Mouse (Mus musculus) layer of hippocampus, adult 9-11 months (tissue): ENCODE data around the gene Nrl.

ENCODE experiments used
- DNase-seq: peaks from one replicate; pipeline ENCODE4 v3.0.0; 2022

The Nrl gene

DNA sequence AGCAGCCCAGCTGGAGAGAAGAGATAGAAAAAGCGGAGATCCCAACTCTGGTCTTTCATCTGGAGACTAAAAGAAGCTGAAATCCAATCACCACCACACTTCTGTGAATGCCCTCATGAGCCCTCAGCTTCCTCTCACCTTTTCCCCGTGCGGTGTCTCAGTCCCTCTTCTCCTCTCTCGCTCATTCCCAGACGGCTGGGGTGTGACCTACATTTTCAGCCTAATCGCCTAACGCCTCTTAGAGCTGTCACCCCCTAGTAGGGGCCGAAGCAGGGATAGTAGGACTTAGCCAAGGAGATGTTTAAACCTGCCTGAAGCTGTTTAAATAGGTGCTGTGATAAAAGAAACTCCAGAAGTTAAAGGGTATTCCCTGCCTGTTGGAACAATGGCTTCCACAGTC is at the start of gene Nrl:
Nrl (minus strand) TSS at position 197 of the 400 bp plus-strand sequence.
- no peak for DNase-seq

DNA sequence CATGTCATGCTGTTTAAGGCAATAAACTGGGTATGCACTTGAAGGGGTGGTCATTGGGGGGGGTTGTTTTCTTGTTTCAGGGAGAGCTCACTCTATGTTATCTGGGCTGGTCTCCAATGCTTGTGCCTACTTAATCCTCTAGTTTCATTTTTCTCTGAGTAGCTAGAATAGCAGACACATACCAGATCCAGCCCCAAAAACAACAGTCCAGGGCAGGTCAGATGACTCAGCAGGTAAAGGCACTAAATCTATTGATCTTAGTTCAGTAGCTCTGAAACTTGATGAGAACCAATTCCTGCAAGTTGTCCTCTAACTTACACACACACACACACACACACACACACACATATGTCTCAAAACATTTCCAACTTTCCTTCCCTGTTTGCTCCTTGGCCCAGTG is 47.0 kb upstream of the Nrl start:
- DNase-seq: no peak

DNA sequence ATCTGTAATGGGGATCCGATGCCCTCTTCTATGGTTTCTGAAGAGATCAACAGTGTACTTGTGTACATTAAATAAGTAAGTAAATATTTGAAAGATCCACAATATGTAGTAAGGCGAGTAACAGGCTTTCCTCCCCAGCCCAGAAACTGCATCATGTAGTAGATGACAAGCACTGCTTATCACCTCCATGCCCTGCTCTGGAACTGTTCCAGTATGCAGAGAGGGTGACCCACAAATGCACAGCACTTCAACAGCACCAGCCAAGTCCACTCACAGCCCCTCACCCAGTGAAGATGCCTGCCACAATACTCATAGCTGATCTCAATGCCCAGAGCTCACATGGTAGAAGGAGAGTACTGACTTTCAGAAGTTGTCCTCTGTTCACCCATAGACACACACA is 45.8 kb upstream of the Nrl start:
- no peak for DNase-seq

DNA sequence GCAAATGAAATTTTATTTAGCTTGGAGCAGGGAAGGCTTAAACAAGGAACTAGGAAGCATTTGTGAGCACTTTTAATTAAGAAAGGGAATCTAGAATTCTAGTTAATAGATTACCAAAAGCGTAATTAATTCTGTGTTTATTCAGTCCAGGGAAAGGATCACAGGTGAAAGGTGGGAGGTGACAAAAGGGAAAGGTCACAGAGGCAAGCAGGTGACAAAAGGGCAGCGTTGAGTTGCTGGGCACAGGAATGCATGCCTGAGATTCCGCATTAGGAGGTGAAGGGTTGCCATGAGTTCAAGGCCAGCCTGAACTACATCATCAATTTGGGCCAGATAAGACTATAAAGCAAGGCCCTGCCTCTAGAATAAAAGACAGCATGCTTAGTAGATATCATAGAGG is 42.7 kb upstream of the Nrl start:
- DNase-seq: no peak

DNA sequence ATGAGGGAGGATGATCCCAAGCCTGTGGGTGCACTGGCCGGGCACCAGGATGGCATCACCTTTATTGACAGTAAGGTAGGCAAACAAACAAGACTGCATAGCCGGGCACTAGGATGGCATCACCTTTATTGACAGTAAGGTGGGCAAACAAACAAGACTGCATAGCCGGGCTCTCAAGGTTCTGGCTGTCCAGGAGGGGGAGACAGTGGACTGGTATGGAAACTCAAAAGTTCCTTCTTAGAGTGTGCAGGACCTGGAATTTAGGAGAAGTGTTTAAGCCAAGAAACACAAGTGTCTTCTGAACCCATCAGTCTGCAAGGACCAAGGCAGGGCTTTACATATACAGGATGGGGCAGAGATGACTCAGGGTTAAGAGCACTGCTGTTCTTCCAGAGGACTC is 41.0 kb upstream of the Nrl start:
- DNase-seq: no peak

DNA sequence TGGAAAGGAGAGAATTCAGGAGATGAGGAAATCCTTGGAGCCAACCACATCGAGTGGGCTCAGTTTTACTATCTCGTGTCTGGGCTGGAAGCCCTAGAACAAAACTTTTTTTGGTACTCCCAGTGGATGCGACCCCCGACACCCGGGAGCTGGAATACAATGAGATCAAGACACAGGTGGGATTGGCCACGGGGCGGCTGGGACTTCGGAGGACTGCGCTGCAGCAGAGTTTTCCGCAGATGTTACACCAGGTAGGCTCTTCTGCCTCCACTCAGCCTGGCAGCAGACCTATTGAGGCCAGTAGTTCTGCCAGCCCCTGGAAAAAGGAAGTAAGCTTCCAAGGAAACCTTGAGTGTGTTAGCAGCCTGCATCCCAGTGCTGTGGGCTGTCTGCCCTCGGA is 38.5 kb upstream of the Nrl start:
- no peak for DNase-seq

DNA sequence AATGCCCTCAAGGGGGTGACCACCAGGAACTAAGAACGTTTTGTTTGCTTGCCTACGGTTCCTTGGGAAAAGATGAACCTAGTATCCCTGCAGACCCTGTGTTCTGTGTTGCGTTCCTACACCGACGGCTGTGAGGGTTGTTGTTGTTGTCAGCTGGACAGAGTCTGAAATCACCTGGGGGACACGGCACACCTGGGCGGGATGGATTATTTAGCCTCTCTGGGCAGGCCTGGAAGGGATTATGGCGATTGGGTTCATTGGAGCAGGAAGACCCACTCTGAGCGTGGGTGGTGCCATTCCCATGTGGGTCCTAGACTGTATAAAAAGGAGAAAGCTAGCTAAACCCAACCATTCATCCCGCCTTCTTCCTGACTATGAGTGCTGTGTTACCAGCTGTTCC is 37.1 kb upstream of the Nrl start:
- no peak for DNase-seq

DNA sequence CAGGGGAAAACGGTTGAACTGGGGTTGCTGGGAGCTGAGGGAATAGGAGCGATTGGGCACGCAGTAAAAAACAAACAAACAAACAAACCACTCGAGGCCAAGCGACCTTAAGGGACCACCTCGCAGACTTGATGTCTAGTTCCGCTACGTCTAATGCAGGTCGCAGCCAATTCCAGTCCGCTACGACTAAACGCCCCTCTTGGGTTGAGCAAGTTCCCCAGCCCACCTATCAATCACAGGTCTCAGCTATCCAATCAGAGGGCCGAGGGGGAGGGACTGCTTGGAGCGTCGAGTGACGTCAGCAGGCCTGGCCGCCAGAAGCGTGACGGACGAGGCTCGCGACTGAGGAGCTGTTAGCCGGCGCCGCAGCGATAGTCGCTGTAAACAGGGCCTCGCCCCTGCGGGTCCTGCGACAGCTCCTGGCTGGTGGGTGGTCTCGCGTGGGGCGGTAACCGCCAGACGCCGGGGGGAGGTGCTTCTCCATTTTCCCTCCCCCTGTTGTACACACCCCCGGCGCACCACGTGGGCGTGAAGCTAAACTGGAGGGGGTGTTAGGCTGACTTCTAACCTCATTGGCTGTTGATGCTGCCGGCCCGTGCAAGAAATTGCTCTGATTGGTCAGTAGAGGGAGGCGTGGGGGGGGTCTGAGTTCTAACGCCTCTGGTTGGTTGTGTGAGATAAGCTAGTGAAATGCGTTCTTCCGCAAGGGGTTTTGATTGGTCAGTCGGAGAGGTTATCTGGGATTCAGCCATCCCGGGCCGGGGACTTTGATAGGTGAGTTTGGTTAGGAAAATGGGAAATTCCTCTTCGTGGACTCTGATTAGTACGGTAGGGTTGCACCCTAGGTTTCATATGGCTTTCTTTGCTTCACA is 35.7 kb upstream of the Nrl start, which contains the start of gene A730061H03Rik:
A730061H03Rik (minus strand) TSS at position 205 of the 872 bp plus-strand sequence.
- DNase-seq: peak; percentile 100

DNA sequence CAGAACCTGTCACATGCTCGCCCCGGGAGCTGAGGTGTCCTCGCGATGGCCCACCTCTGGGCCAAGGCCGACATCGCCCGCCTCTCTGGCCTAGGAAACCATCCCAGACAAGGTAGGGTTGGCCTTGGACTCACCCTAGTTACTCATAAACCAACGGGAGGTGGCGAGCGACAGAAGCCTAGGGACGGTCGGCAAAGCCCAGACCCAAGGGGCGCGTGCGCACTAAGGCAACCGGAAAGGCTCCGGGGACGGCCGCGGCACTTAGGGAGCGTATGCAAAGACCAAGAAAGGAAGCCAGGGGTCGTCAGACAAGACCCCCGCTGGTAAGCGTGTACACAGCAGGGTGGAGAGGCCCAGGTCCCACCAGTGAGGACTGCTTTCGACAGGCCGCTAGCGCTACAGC is 35.0 kb upstream of the Nrl start, which contains the start of gene Dcaf11:
Dcaf11 (plus strand) TSS at position 208 of the 403 bp plus-strand sequence.
- peak; percentile 89 for DNase-seq

DNA sequence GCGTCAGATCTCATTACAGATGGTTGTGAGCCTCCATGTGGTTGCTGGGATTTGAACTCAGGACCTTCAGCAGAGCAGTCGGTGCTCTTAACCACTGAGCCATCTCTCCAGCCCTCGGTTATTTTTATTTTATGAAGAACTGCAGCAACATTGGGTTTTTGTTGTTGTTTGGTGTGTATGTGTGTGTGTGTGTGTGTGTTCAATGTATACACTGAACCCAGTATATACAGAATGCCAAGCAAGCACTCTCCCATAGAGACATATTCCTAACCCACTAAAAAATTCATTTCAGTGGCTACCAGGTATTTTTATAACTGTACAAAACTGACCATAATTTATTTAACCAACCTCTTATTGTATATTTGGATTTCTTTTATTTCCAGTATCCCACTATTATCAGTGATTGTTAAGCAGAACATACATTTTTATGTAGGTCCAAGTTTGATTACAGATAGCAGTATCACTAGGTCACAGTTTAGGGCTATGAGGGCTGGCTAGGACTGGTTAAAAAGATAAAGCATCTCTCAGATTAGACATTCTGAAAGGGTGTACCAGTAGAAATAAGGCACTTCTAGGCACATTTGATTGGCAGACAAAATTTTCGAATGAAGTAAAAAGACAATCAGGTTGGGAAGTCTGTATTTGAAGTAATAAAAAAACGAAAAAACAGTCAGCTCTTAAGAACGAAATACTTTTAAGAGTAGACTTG is 34.1 kb upstream of the Nrl start:
- DNase-seq: no peak

DNA sequence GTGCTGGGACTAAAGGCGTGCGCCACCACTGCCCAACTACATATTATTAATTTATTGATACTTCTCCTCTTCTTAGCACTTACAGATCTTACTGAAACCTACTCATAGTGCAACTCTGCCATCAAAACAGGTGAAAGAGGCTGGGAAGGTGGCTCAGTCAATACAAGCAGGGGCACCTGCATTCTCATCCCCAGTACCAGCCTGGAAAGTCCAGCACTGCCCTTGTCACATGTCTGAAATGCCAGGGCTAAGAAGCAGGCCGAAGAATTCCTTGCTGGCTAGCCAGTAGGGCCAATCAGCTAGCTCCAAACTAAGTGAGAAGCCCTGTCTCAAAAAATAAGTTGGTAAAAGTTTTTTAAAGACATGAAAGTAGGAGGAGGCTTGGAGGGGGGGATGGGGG is 32.8 kb upstream of the Nrl start:
- no peak for DNase-seq

DNA sequence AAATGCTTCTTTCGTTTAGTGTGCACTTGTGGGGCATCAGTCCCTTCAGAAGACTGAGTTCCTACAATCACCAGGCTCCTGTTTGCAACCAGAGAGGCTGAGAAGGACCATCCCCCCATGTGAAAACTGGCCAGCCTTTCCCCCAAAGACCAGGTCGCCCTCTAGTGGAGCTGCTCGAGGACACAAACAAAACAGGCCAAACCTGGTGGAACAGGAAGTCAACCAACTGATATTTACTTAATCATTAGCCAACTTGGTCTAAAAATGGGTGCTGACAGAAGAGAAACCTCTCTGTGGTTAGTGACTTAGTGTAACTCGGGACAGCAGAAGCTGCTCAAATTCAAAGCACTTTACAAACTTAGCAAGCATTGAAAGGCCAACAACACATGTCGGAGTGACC is 32.2 kb upstream of the Nrl start:
- DNase-seq: peak; percentile 76

DNA sequence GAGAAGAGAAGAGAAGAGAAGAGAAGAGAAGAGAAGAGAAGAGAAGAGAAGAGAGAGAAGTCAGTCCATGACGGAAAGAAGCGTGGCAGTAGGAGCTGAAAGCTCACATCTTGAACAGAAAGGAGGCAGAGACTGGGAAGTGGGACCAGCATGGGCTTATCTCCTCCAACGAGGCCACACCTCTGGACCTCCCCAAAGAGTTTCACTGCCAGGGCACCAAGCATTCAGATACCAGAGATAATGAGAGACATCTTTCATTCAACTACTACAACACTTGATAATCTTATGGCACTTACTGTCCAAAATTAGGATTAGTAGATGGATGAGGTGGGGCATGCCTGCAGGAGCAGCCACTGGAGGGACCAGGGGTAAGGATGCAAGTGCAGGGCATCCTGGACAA is 31.0 kb upstream of the Nrl start:
- no peak for DNase-seq

DNA sequence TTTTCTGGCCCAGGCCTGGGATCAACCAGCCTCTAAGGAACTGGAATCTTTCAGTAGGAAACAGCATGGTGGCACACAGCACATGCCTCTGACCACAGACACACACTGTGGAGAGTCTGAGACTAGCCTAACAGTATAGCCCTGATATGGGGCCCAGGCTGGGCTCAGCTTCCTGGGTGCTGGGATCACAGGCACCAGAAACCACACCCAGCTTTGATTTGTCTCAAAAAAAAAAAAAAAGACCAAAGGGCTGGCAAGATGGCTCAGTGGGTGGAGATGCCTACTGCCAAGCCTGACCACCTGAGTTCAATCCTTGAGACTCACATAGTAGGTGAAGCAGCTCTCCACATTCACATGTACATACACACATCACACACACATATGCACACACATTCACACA is 29.9 kb upstream of the Nrl start:
- DNase-seq: no peak

DNA sequence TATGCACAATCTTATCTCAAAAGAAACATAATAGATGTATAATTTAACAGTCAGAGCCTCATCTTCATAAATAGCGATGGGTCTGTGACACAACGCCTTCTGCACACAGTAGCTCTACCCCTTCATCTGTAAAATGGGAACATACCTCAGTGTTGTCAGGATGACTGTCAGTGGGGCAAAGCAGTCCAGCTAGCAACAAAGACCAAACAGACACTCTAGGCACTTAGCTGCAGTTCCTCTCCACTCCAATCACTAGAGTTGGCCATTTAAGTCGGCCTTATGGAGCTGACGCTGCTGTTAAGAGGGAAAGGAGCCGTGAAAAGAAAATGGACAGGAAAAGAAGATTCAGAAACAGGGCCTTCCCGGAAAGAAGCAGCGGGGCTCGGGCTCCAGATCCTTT is 27.0 kb upstream of the Nrl start:
- DNase-seq: no peak

DNA sequence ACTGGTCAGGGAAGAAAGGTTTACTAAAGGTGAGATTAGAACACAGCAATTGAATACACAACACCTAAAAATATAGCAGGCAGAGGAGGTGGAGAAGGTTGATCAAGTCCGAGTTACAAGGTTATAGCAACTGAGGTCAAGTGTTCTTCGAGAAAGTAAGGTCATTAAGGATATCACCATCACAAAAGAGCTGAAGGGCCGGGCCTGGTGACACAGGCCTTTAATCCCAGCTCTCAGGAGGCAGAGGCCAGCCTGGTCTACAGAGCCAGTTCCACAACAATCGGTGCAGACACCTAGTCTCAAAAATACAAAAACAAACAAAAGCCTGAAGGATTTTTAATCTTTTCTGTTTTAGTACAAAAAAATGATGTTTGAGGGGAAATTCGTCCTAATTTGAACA is 26.6 kb upstream of the Nrl start:
- DNase-seq: no peak

DNA sequence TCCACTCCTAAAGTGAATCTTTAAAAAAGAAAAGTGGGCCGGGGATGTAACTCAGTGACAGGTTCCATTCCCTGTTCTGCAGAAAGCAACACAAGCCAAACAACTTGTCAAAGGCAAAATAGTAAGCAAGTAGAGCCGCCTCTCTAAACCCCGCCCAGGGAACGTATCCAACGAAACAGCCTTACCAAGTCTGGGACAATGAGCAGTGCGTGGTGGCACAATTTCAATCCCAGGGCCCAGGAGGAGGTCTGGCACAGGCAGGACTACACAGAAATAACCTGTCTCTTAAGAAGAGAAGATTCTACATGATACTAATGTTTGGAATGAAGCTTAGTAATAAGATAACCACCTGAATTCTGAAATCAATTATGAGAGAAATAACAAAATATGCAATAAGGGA is 25.4 kb upstream of the Nrl start:
- DNase-seq: no peak

DNA sequence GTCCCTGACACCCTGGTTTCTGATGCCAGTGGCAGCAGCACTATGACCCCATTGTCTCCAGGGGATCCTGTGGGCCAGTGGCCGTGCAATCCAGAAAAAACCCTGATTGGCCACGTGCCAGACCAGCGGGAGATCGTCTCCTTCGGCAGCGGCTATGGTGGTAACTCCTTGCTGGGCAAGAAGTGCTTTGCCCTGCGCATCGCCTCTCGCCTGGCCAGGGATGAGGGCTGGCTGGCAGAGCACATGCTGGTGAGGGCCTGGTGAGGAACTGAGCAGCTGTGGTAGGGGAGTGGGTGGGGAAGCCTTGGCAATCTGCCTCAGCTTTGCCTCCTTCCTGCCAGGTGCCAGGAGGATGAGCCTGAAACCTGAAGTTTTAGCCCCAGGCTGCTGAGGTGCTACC is 19.6 kb upstream of the Nrl start:
- no peak for DNase-seq

DNA sequence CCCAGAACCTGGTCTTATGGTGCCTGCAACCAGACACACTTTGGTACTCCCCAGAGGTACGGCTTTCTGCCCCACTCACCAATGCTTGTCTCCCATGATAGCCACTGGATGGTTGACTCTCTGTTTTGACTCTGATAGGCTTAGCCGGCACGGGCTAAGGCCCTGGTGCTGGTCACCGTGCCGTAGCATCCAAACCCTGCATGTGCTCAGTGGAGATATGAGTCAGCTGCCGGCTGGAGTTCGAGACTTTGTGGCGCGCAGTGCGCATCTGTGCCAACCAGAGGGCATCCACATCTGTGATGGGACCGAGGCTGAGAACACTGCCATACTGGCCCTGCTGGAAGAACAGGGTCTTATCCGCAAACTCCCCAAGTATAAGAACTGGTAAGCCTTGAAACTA is 17.5 kb upstream of the Nrl start:
- DNase-seq: no peak

DNA sequence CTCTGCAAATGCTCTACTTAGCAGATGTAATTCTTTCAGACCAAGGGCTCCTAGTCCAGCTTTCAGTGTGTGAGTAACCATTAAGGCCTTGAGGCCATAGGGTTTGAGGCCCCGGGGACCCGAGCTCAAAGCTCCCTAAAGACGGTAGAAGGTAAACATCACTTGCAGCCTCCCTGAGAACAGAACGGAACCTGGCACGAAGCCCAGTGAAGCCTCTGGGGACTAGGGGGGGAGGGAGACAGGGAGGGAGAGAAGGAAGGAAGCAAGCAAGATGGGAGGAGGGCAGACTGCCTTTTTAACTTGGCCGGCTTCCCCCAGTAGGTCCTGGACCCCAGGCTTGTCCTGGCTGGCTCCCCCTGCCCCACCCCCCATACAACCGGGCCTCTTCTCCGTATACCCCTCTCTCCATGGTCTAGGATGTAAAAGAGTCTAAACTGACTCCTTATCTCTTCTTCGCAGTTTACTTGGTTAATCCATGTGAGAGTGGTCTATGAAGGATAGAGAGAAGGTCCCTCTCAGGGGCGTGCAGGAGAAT is 16.1 kb upstream of the Nrl start:
- DNase-seq: peak; percentile 71

DNA sequence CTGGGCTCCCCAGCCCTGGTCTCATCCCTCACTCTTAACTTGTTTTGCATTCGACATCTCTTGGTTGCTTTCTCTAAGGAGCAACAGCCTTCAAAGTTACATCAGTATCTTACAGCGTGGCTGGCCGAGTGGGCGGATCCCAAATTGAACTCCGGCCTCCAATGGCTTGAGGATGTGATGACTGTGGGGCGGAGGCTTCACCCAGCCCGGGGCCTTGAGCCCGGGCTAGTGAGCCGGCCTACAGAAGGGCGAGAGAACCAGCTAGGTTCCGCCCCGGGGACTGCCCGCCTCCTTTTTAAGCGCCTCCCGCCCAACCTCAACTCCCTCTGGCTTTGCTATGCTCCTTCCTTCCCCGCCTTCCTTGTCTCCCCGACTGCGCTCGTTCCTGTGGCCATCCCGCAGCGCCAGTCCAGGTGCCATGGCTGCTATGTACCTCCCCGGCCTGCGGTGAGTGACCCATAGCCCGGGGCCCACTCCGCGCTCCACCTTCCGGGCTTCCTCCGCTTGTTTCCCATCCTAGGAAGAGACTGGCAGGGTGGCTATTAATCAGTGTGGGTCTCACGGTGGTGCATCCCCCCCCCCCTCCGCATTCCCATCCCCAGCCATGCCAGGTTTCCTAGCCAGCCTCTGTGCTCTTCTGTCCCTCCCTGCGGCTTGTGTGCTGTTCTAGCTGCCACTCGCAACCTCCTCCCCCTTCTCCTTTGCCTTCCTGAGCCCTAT is 15.4 kb upstream of the Nrl start, which contains the start of gene Pck2:
Pck2 (plus strand) TSS at position 200 of the 720 bp plus-strand sequence.
- DNase-seq: peak; percentile 88

DNA sequence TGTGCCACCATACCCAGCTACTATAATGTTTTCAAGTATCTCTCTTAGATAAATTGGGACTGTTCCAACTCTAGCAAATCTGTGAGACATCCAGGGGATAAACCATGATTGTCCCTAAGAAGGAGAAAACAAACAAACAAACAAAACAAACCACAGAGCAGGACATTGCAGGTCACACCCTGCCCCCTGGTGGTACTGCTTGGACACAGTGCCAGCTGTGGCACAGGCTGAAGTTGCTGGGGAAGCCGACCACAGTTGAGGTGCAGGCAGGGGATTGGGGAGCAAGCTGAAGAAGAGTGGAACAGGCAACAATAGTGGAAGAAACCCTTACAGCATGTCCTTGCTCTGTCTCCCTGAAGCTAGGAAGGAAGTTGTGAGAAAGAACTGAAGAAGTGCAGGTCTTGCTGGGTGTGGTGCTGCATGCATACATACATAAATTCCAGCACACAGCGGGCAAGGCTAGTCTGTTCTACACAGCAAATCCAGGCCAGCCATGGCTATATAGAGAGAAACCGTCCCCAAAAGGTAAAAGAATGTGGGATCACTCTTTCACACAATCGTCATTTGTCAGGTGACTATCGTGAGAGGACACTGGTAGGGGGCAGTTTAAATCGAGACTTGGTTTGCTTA is 11.4 kb upstream of the Nrl start:
- peak; percentile 44 for DNase-seq

DNA sequence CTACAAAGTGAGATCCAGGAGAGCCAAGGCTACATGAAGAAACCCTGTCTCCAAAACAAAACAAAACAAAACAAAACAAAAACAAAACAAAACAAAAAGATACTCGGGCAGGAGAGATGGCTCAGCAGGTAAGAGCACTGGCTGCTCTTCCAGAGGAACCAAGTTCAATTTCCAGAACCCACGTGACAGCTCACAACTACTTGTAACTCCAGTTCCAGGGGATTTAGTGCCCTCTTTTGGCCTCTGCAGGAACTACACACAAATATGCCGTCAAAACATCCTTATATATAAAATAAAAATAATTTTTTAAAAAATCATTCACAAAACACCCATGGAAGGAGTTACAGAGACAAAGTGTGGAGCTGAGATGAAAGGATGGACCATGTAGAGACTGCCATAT is 3.2 kb upstream of the Nrl start:
- no peak for DNase-seq
